Mouse (Mus musculus): Measurements from ENCODE around the gene Smim9.

- no peak for TF ChIP-seq POLR2A (IDR thresholded peaks at IDR 0.05; ENCODE audit: borderline replicate concordance, extremely low read depth, insufficient read depth, insufficient read length, poor library complexity, severe bottlenecking)
- TF ChIP-seq CTCF (IDR thresholded peaks at IDR 0.05; ENCODE audit: borderline replicate concordance, extremely low read depth, insufficient read depth, insufficient read length): no peak
Observed at GRCm38 (mm10) chrX:75138182-75138581, 25.4 kb downstream of the Smim9 start.
